Mouse (Mus musculus): Measurements from ENCODE around the gene Stk35. TPM values are rescaled to one million over a fixed set of nuclear protein-coding genes. Genes with fewer than 3 reads are reported as not detected.

The Stk35 gene
- polyA plus RNA-seq, 1 experiment, result 35.5 TPM

DNA sequence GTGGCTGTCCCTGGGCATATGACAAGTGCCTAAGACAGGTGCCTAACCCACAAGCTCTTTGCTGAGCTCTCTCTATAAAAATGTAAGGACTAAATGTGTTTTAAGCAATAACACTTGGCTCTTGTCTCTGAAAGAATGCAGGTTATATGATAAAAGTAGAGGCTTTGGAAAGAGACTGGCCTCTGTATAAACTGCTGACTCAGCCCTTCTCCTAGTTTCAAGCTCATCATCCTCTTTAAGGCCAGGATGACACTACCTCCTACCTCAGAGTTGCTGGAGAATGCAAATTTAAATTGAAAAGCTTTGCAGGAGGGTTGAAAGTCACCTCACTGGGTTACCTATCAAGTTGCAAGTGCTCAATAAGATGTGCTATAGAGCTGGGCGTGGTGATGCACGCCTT, 23.0 kb downstream of the Stk35 start:
- Histone ChIP-seq H3K4me3 (ENCODE audit: low read depth, low read length) (no peak overlapping the region), H3K27me3 (ENCODE audit: control insufficient read depth, insufficient read depth, low read length, poor library complexity, severe bottlenecking) (no peaks in the 10 kb centered on the region), H3K4me1 (ENCODE audit: control insufficient read depth, insufficient read depth, low read length) (no peaks in the 10 kb centered on the region), H3K9me3 (replicated peaks; ENCODE audit: control insufficient read depth, insufficient read depth, low read length, poor library complexity, severe bottlenecking) (no peaks in the 10 kb centered on the region), H3K9ac (ENCODE audit: low read depth, poor library complexity, severe bottlenecking) (no peak overlapping the region), H3K27ac (ENCODE audit: insufficient read depth, low read length) (no peak overlapping the region), H3K36me3 (ENCODE audit: control insufficient read depth, insufficient read depth, low read length, poor library complexity, severe bottlenecking) (peaks cover 18% of the 10 kb centered on the region)
- TF ChIP-seq CTCF (IDR thresholded peaks at IDR 0.05; ENCODE audit: low read depth, low read length) (no peak), EP300 (IDR thresholded peaks at IDR 0.05; ENCODE audit: insufficient read depth, low read depth, low read length) (no peak), POLR2A (IDR thresholded peaks at IDR 0.05; ENCODE audit: insufficient read depth, low read length) (no peak)

DNA sequence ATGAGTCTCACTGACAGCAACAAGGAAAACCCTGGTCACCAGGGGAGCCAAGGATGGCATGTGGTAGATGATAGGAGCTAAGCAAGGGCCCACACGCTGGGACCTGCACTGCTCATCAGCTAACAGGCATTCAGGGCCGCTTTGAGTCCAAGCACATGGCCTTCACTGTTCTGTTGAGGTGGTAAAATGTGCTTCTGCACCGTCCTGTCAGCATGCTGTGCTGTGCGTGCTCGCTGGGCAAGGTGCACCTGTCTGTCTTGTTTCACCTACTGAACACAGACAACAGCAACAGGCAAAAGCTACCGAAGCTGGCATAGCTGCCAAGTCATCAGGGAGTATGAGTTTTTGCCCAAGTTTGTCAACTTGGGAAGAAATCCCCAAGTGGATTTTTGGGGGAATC, 23.9 kb downstream of the Stk35 start:
- Histone ChIP-seq H3K9me3 (replicated peaks; ENCODE audit: control insufficient read depth, insufficient read depth, low read length, poor library complexity, severe bottlenecking) (no peaks in the 10 kb centered on the region), H3K27ac (ENCODE audit: insufficient read depth, low read length) (no peak overlapping the region), H3K9ac (ENCODE audit: low read depth, poor library complexity, severe bottlenecking) (no peak overlapping the region), H3K36me3 (ENCODE audit: control insufficient read depth, insufficient read depth, low read length, poor library complexity, severe bottlenecking) (peaks cover 21% of the 10 kb centered on the region), H3K4me3 (ENCODE audit: low read depth, low read length) (no peak overlapping the region), H3K27me3 (ENCODE audit: control insufficient read depth, insufficient read depth, low read length, poor library complexity, severe bottlenecking) (no peaks in the 10 kb centered on the region), H3K4me1 (ENCODE audit: control insufficient read depth, insufficient read depth, low read length) (no peaks in the 10 kb centered on the region)
- TF ChIP-seq POLR2A (IDR thresholded peaks at IDR 0.05; ENCODE audit: insufficient read depth, low read length), result no peak
- TF ChIP-seq EP300 (IDR thresholded peaks at IDR 0.05; ENCODE audit: insufficient read depth, low read depth, low read length), result no peak
- TF ChIP-seq CTCF (IDR thresholded peaks at IDR 0.05; ENCODE audit: low read depth, low read length), result no peak

DNA sequence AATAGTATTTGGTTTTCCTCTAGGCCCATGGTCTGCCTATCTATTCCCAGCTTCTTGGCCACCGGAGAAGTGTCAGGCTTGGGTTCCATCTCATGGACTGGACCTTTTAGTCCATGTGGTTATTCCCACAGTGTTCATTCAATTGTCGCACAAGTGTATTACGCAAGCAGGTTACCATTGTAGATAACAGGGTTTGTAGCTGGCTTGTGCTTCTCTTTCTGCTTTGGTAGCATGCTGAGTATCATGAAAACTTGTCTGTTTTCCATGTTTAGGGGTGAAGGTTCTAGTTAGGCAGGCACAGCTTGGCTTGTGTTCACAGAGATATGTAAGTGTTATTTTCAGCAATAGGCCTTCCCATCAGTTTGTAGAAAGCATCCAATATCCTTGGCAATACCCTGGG, 25.8 kb downstream of the Stk35 start:
- Histone ChIP-seq H3K36me3 (ENCODE audit: control insufficient read depth, insufficient read depth, low read length, poor library complexity, severe bottlenecking) (peaks cover 19% of the 10 kb centered on the region), H3K9ac (ENCODE audit: low read depth, poor library complexity, severe bottlenecking) (no peak overlapping the region), H3K4me1 (ENCODE audit: control insufficient read depth, insufficient read depth, low read length) (no peaks in the 10 kb centered on the region), H3K4me3 (ENCODE audit: low read depth, low read length) (no peak overlapping the region), H3K9me3 (replicated peaks; ENCODE audit: control insufficient read depth, insufficient read depth, low read length, poor library complexity, severe bottlenecking) (no peaks in the 10 kb centered on the region), H3K27me3 (ENCODE audit: control insufficient read depth, insufficient read depth, low read length, poor library complexity, severe bottlenecking) (no peaks in the 10 kb centered on the region), H3K27ac (ENCODE audit: insufficient read depth, low read length) (no peak overlapping the region)
- TF ChIP-seq POLR2A (IDR thresholded peaks at IDR 0.05; ENCODE audit: insufficient read depth, low read length) (no peak), CTCF (IDR thresholded peaks at IDR 0.05; ENCODE audit: low read depth, low read length) (no peak), EP300 (IDR thresholded peaks at IDR 0.05; ENCODE audit: insufficient read depth, low read depth, low read length) (no peak)

DNA sequence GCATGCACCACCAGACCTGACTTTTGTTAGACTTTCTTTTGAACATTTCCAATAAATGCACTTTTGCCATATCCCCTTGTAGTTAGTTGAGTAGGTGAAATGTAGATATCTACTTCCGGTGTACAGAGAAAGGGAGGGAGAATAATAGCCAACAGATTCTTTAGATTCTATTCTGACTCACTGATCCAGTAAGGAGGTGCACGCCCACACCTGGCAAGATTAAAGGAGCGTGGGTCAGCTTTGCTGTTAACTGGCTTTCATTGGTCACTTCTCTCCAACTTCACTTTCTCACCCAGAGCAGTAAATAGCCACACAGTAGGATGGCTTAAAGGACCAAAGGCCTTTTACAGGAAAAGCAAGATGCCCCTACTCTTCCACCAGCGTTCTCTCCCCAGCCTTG, 32.7 kb downstream of the Stk35 start:
- Histone ChIP-seq H3K27ac (ENCODE audit: insufficient read depth, low read length) (no peak overlapping the region), H3K9ac (ENCODE audit: low read depth, poor library complexity, severe bottlenecking) (no peak overlapping the region), H3K9me3 (replicated peaks; ENCODE audit: control insufficient read depth, insufficient read depth, low read length, poor library complexity, severe bottlenecking) (no peaks in the 10 kb centered on the region), H3K36me3 (ENCODE audit: control insufficient read depth, insufficient read depth, low read length, poor library complexity, severe bottlenecking) (peaks cover 7% of the 10 kb centered on the region), H3K4me1 (ENCODE audit: control insufficient read depth, insufficient read depth, low read length) (no peaks in the 10 kb centered on the region), H3K4me3 (ENCODE audit: low read depth, low read length) (no peak overlapping the region), H3K27me3 (ENCODE audit: control insufficient read depth, insufficient read depth, low read length, poor library complexity, severe bottlenecking) (no peaks in the 10 kb centered on the region)
- TF ChIP-seq EP300 (IDR thresholded peaks at IDR 0.05; ENCODE audit: insufficient read depth, low read depth, low read length) (no peak), CTCF (IDR thresholded peaks at IDR 0.05; ENCODE audit: low read depth, low read length) (no peak), POLR2A (IDR thresholded peaks at IDR 0.05; ENCODE audit: insufficient read depth, low read length) (no peak)

DNA sequence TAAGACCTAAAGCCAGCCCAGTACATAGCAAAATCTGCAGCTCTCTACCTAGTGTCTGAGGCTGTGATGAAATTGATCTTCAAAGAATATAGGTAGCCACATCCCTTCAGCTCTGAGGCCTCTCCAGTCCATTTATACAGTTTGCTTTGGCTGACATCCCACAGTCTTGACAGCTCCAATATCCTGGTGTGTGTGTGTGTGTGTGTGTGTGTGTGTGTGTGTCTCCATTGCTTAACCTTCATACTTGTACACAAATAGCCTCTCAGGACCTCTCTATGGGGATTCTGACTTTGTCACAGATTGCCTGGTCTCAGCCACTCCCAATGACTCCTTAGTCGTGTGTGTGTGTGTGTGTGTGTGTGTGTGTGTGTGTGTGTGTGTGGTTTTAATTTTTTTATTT, 33.9 kb downstream of the Stk35 start:
- H3K27ac ChIP-seq (ENCODE audit: insufficient read depth, low read length), result no peak overlapping the region
- H3K27me3 ChIP-seq (ENCODE audit: control insufficient read depth, insufficient read depth, low read length, poor library complexity, severe bottlenecking), result no peaks in the 10 kb centered on the region
- H3K36me3 ChIP-seq (ENCODE audit: control insufficient read depth, insufficient read depth, low read length, poor library complexity, severe bottlenecking), result no peaks in the 10 kb centered on the region
- no peak overlapping the region for H3K4me3 ChIP-seq (ENCODE audit: low read depth, low read length)
- H3K9me3 ChIP-seq (replicated peaks; ENCODE audit: control insufficient read depth, insufficient read depth, low read length, poor library complexity, severe bottlenecking), result no peaks in the 10 kb centered on the region
- no peaks in the 10 kb centered on the region for H3K4me1 ChIP-seq (ENCODE audit: control insufficient read depth, insufficient read depth, low read length)
- no peak overlapping the region for H3K9ac ChIP-seq (ENCODE audit: low read depth, poor library complexity, severe bottlenecking)
- TF ChIP-seq EP300 (IDR thresholded peaks at IDR 0.05; ENCODE audit: insufficient read depth, low read depth, low read length) (no peak), CTCF (IDR thresholded peaks at IDR 0.05; ENCODE audit: low read depth, low read length) (no peak), POLR2A (IDR thresholded peaks at IDR 0.05; ENCODE audit: insufficient read depth, low read length) (no peak)

DNA sequence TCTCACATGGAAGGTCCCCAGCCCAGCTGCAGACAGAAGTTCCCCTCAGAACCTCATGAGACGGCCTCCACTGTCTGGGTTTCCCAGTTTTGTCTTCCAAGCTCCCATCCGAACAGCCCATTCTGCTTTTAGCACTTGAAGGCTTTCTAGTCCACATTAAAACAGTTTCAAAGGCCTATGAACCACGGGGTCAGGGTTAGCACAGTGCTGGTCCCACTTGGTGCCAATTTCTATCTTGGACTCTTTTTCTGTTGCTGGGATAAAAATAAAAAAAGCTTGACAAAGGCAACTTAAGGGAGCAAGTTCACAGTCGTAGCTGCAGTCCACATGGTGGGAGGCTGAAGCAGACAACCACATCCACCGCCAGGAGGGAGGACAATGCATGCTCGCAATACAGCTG, 34.6 kb downstream of the Stk35 start:
- Histone ChIP-seq H3K9me3 (replicated peaks; ENCODE audit: control insufficient read depth, insufficient read depth, low read length, poor library complexity, severe bottlenecking) (no peaks in the 10 kb centered on the region), H3K4me1 (ENCODE audit: control insufficient read depth, insufficient read depth, low read length) (no peaks in the 10 kb centered on the region)
- no peak for TF ChIP-seq POLR2A (IDR thresholded peaks at IDR 0.05; ENCODE audit: insufficient read depth, low read length)

More for the DNA sequence above, 34.6 kb downstream of the Stk35 start:
- H3K36me3 ChIP-seq (ENCODE audit: control insufficient read depth, insufficient read depth, low read length, poor library complexity, severe bottlenecking), result no peaks in the 10 kb centered on the region
- no peak overlapping the region for H3K9ac ChIP-seq (ENCODE audit: low read depth, poor library complexity, severe bottlenecking)
- H3K27ac ChIP-seq (ENCODE audit: insufficient read depth, low read length), result no peak overlapping the region
- H3K4me3 ChIP-seq (ENCODE audit: low read depth, low read length), result no peak overlapping the region
- H3K27me3 ChIP-seq (ENCODE audit: control insufficient read depth, insufficient read depth, low read length, poor library complexity, severe bottlenecking), result no peaks in the 10 kb centered on the region

Measured in ES-Bruce4 (cell line).